Mouse (Mus musculus) kidney, adult 10 weeks (tissue): Measurements from ENCODE around the gene Tmem160. TPM values are rescaled to one million over a fixed set of nuclear protein-coding genes. Genes with fewer than 3 reads are reported as not detected.

Experiments
- polyA plus RNA-seq: library from polyadenylated mRNA; stranded (reverse); fragments of 350-450 nt; fragmentation: Illumina TruSeq; extraction: RNeasy Lipid Tissue Mini Kit (QIAGEN cat#74804); gene quantifications from one replicate; pipeline ENCODE4 v1.2.3, GENCODE M21; 2014; ENCODE audit warnings: low read depth, low replicate concordance

Tmem160 gene
- polyA plus RNA-seq: not detected

DNA sequence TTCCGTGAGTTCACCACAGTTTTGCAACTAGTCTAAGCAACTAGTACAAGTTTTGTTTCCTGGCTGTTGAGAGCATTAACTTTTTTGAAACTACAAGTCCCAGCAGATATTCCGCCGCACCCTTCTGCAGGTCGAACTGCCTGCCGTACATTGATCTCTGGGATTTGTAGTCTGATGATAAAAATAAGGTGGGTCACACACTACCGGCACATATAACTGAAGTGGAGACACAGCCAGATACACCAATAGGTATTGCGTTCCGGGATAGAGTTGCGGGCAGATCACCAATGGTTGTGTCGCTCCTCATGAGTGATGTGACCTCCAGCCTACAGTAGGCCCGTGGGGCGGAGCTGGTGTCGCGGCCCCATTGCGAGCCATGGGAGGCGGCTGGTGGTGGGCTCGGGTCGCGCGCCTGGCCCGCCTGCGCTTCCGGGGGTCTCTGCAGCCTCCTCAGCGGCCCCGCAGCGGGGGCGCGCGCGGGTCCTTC lies at the start of gene Tmem160:
Tmem160 (plus strand) TSS at position 193 of the 487 bp plus-strand sequence.

DNA sequence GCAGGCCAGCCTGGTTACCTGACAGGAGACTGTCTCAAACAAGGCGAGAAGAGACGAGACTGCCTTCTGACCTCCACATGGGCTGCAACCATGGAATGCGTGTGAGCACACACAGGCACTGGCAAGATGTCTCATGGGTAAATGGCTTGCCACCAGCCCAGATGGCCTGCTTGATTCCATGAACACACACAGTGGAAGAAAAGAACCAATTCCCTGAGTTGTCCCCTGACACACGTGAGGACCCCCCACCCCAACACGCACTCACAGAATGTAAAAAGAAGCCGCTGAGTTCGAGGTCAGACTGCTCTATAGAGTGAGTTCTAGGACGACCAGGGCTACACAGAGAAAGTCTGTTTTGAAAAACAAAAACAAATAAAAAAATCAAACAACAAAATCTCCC lies 25.0 kb downstream of the Tmem160 start, which contains the start of gene Npas1:
Npas1 (minus strand) TSS at position 101 of the 400 bp plus-strand sequence.

Other genes starting within 250 kb of the Tmem160 start
- gene Dhx34, start 230.7 kb upstream of the Tmem160 start, polyA plus RNA-seq: 0.24 TPM
- 0.12 TPM for gene C5ar2, start 208.6 kb upstream of the Tmem160 start, polyA plus RNA-seq
- gene C5ar1, start 193.2 kb upstream of the Tmem160 start, polyA plus RNA-seq: 0.57 TPM
- gene Inafm1, start 179.2 kb upstream of the Tmem160 start, polyA plus RNA-seq: 0.93 TPM
- 10.5 TPM for gene Ccdc9, start 166.0 kb upstream of the Tmem160 start, polyA plus RNA-seq
- gene Bbc3, start 144.4 kb upstream of the Tmem160 start, polyA plus RNA-seq: not detected
- gene Sae1, start 65.0 kb upstream of the Tmem160 start, polyA plus RNA-seq: 46.2 TPM
- 3.0 TPM for gene Zc3h4, start 51.9 kb upstream of the Tmem160 start, polyA plus RNA-seq
- not detected for gene Npas1, start 24.9 kb downstream of the Tmem160 start, polyA plus RNA-seq
- gene Arhgap35, start 162.2 kb downstream of the Tmem160 start, polyA plus RNA-seq: 34.0 TPM
- gene Ceacam15, start 222.9 kb downstream of the Tmem160 start, polyA plus RNA-seq: not detected